Mouse (Mus musculus) ES-E14 (cell line): ENCODE results near the gene Nos3.

Source experiments
- CHD2 ChIP-seq: IDR thresholded peaks from 2 replicates; pipeline ENCODE4 v1.6.1; 2014; ENCODE audit warnings: mild to moderate bottlenecking, low read depth, low read length, inconsistent platforms
- ZC3H11A ChIP-seq: IDR thresholded peaks from 2 replicates; pipeline ENCODE4 v1.6.1; 2012; ENCODE audit warnings: low read depth, mild to moderate bottlenecking, inconsistent platforms, low read length, borderline replicate concordance

DNA sequence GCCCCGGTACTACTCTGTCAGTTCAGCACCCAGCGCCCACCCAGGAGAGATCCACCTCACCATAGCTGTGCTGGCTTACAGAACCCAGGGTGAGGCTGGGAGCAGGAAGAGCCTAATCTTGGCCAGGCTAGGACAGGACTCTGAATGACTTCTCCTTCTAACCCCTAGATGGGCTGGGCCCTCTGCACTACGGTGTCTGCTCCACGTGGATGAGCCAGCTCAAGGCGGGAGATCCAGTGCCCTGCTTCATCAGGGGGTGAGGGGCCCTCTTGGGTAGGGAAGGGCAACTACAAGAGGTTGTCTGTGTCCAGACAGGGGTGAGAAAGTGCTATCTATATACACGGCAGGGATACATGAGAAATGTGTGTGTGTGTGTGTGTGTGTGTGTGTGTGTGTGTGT is 16.9 kb downstream of the Nos3 start:
- TF ChIP-seq CHD2, result no peak
- TF ChIP-seq ZC3H11A, result no peak
